Mouse (Mus musculus): ENCODE results near the gene Rassf2. TPM values are rescaled to one million over a fixed set of nuclear protein-coding genes. Genes with fewer than 3 reads are reported as not detected.

The Rassf2 gene
- polyA plus RNA-seq, 1 experiment from 2014 or later, result 17.9 TPM

DNA sequence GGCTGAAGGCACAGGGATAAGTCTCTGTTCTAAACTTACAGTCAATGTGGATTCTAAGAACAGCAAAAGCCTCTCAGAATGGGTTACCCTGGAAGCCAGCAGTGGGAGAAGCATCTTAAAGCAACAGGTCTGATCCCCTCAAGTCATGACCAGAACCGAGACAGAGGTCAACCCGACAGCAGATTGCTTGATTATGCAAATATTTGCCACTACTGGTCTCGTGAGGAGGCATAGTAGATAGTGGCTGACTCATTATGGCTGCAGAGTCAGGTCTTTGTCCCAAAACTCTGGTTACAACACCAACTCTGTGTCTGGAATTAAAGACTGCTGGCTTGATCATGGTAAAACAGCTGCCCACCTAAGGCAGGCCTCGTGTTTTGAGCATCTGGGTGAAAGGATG, 11.9 kb downstream of the Rassf2 start:
- no peak for ATAC-seq
- H3K4me3 ChIP-seq (ENCODE audit: low read depth, low read length), result no peak overlapping the region

GRCm38 (mm10) chr2:132017611-132018010, 12.4 kb downstream of the Rassf2 start:
- H3K9me3 ChIP-seq (replicated peaks; ENCODE audit: control insufficient read depth, low read length), result no peaks in the 10 kb centered on the region
- no peak overlapping the region for H3K4me3 ChIP-seq (ENCODE audit: low read depth, low read length)
- H3K27me3 ChIP-seq (replicated peaks; ENCODE audit: control insufficient read depth, insufficient read depth, low read length), result no peaks in the 10 kb centered on the region
- H3K36me3 ChIP-seq (ENCODE audit: control insufficient read depth, insufficient read depth, low read length), result no peaks in the 10 kb centered on the region
- 69% methylated on average over 7 of the region's 7 CpGs for WGBS
- H3K4me1 ChIP-seq (ENCODE audit: control insufficient read depth, insufficient read depth, low read length), result no peaks in the 10 kb centered on the region
- ATAC-seq, result no peak
- DNase-seq (ENCODE audit: low spot score), result no peak
- H3K9ac ChIP-seq (ENCODE audit: low read length), result no peak overlapping the region
- no peak overlapping the region for H3K4me2 ChIP-seq (ENCODE audit: low read length)
- H3K27ac ChIP-seq (ENCODE audit: low read depth, low read length), result no peak overlapping the region

More for the DNA sequence above, 11.9 kb downstream of the Rassf2 start:
- H3K36me3 ChIP-seq (ENCODE audit: control insufficient read depth, insufficient read depth, low read length), result no peaks in the 10 kb centered on the region
- H3K9me3 ChIP-seq (replicated peaks; ENCODE audit: control insufficient read depth, low read length), result no peaks in the 10 kb centered on the region
- 74% methylated on average over 4 of the region's 4 CpGs for WGBS
- H3K27ac ChIP-seq (ENCODE audit: low read depth, low read length), result no peak overlapping the region
- H3K4me2 ChIP-seq (ENCODE audit: low read length), result no peak overlapping the region
- no peak for DNase-seq (ENCODE audit: low spot score)
- H3K9ac ChIP-seq (ENCODE audit: low read length), result no peak overlapping the region
- H3K27me3 ChIP-seq (replicated peaks; ENCODE audit: control insufficient read depth, insufficient read depth, low read length), result no peaks in the 10 kb centered on the region
- no peaks in the 10 kb centered on the region for H3K4me1 ChIP-seq (ENCODE audit: control insufficient read depth, insufficient read depth, low read length)

DNA sequence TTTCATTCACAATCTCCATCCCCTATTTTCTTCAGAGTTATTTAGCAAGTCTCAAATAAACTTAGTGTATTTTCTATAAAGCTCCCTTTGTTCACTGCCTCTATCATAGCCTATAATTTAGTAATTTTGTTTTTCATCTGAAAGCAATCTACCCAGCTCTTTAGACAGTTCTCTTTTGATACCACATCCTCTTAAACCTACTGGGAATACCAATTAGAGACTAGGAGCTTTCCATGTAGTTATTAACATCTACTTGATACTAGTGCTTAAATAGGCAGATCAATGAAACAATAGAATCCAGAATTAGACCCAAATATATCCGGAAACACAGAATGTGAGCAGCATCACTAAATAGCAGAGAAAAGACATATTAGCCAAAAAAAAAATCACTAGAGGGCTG, 14.0 kb downstream of the Rassf2 start:
- Histone ChIP-seq H3K4me3 (ENCODE audit: low read depth, low read length) (no peak overlapping the region), H3K4me2 (ENCODE audit: low read length) (no peak overlapping the region), H3K9me3 (replicated peaks; ENCODE audit: control insufficient read depth, low read length) (no peaks in the 10 kb centered on the region), H3K9ac (ENCODE audit: low read length) (no peak overlapping the region), H3K4me1 (ENCODE audit: control insufficient read depth, insufficient read depth, low read length) (no peaks in the 10 kb centered on the region), H3K36me3 (ENCODE audit: control insufficient read depth, insufficient read depth, low read length) (peaks cover 13% of the 10 kb centered on the region), H3K27me3 (replicated peaks; ENCODE audit: control insufficient read depth, insufficient read depth, low read length) (no peaks in the 10 kb centered on the region), H3K27ac (ENCODE audit: low read depth, low read length) (no peak overlapping the region)
- ATAC-seq (peak; percentile 52), DNase-seq (ENCODE audit: low spot score) (peak; percentile 49)
- 67% methylated on average over 1 of the region's 1 CpGs for WGBS

DNA sequence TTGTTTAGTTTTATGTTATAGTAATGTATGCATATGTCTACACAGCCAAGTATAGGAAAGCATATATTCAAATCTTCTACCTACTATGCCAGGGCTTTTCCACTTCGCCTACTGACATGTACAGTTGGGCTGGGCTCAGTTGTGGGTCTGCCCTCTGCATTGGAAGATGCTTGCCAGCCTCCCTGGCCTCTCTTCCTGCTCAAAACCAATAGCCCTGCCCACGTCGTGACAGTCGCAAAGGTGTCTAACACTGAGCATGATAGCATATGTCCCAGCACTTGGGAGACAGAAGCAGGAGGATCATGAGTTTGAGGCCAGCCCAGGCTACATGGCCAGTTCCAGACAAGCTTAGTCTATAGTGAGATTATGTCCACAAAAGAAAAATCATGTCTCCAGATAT, 16.9 kb downstream of the Rassf2 start:
- H3K4me1 ChIP-seq (ENCODE audit: control insufficient read depth, insufficient read depth, low read length), result no peaks in the 10 kb centered on the region
- H3K36me3 ChIP-seq (ENCODE audit: control insufficient read depth, insufficient read depth, low read length), result peaks cover 35% of the 10 kb centered on the region
- DNase-seq (ENCODE audit: low spot score), result no peak
- H3K4me2 ChIP-seq (ENCODE audit: low read length), result no peak overlapping the region
- H3K27me3 ChIP-seq (replicated peaks; ENCODE audit: control insufficient read depth, insufficient read depth, low read length), result no peaks in the 10 kb centered on the region
- no peak for ATAC-seq
- H3K27ac ChIP-seq (ENCODE audit: low read depth, low read length), result no peak overlapping the region
- no peaks in the 10 kb centered on the region for H3K9me3 ChIP-seq (replicated peaks; ENCODE audit: control insufficient read depth, low read length)
- 92% methylated on average over 4 of the region's 4 CpGs for WGBS
- no peak overlapping the region for H3K4me3 ChIP-seq (ENCODE audit: low read depth, low read length)
- H3K9ac ChIP-seq (ENCODE audit: low read length), result no peak overlapping the region

- ATAC-seq, result no peak
- no peak overlapping the region for H3K4me3 ChIP-seq (ENCODE audit: low read depth, low read length)
- no peaks in the 10 kb centered on the region for H3K27me3 ChIP-seq (replicated peaks; ENCODE audit: control insufficient read depth, insufficient read depth, low read length)
- H3K36me3 ChIP-seq (ENCODE audit: control insufficient read depth, insufficient read depth, low read length), result peaks cover 53% of the 10 kb centered on the region
- H3K4me2 ChIP-seq (ENCODE audit: low read length), result no peak overlapping the region
- 89% methylated on average over 2 of the region's 2 CpGs for WGBS
- no peaks in the 10 kb centered on the region for H3K4me1 ChIP-seq (ENCODE audit: control insufficient read depth, insufficient read depth, low read length)
- H3K9ac ChIP-seq (ENCODE audit: low read length), result no peak overlapping the region
- H3K27ac ChIP-seq (ENCODE audit: low read depth, low read length), result no peak overlapping the region
- no peaks in the 10 kb centered on the region for H3K9me3 ChIP-seq (replicated peaks; ENCODE audit: control insufficient read depth, low read length)
- DNase-seq (ENCODE audit: low spot score), result no peak
Observed at GRCm38 (mm10) chr2:132010781-132011180, 19.3 kb downstream of the Rassf2 start.

DNA sequence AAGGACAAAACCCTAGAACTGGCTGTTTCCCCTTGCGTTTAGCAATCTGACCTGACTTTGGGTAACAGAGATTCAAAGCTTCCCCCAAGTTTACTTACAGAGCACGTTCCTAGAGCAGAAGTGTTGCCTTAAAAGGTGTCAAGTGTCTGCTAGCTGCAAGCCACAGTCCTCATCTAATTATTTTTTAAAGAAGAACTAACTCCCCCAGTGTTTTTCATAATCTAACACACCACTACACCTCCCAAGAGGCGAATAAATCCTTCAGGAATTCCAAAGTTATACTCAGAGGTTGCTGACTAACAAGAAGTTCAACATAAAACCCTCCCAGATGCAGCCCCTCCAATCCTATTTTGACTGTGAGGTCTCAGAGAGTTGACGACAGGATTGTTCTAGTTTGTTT, 21.9 kb downstream of the Rassf2 start:
- ATAC-seq (no peak), DNase-seq (ENCODE audit: low spot score) (no peak)
- H3K9ac ChIP-seq (ENCODE audit: low read length), result no peak overlapping the region
- H3K4me2 ChIP-seq (ENCODE audit: low read length), result no peak overlapping the region
- 79% methylated on average over 4 of the region's 4 CpGs for WGBS
- H3K4me1 ChIP-seq (ENCODE audit: control insufficient read depth, insufficient read depth, low read length), result no peaks in the 10 kb centered on the region
- peaks cover 71% of the 10 kb centered on the region for H3K36me3 ChIP-seq (ENCODE audit: control insufficient read depth, insufficient read depth, low read length)
- no peak overlapping the region for H3K4me3 ChIP-seq (ENCODE audit: low read depth, low read length)
- H3K27me3 ChIP-seq (replicated peaks; ENCODE audit: control insufficient read depth, insufficient read depth, low read length), result no peaks in the 10 kb centered on the region
- H3K27ac ChIP-seq (ENCODE audit: low read depth, low read length), result no peak overlapping the region
- no peaks in the 10 kb centered on the region for H3K9me3 ChIP-seq (replicated peaks; ENCODE audit: control insufficient read depth, low read length)

- no peak overlapping the region for H3K4me2 ChIP-seq (ENCODE audit: low read length)
- WGBS, result 62% methylated on average over 6 of the region's 6 CpGs
- H3K9ac ChIP-seq (ENCODE audit: low read length), result no peak overlapping the region
- H3K9me3 ChIP-seq (replicated peaks; ENCODE audit: control insufficient read depth, low read length), result no peaks in the 10 kb centered on the region
- no peak overlapping the region for H3K4me3 ChIP-seq (ENCODE audit: low read depth, low read length)
- no peak overlapping the region for H3K27ac ChIP-seq (ENCODE audit: low read depth, low read length)
- peaks cover 78% of the 10 kb centered on the region for H3K36me3 ChIP-seq (ENCODE audit: control insufficient read depth, insufficient read depth, low read length)
- H3K27me3 ChIP-seq (replicated peaks; ENCODE audit: control insufficient read depth, insufficient read depth, low read length), result no peaks in the 10 kb centered on the region
- no peak for DNase-seq (ENCODE audit: low spot score)
- ATAC-seq, result no peak
- no peaks in the 10 kb centered on the region for H3K4me1 ChIP-seq (ENCODE audit: control insufficient read depth, insufficient read depth, low read length)
Observed at GRCm38 (mm10) chr2:132007475-132007819, 22.6 kb downstream of the Rassf2 start.

GRCm38 (mm10) chr2:132006561-132007474, 23.2 kb downstream of the Rassf2 start:
- peaks cover 79% of the 10 kb centered on the region for H3K36me3 ChIP-seq (ENCODE audit: control insufficient read depth, insufficient read depth, low read length)
- DNase-seq (ENCODE audit: low spot score) (no peak), ATAC-seq (no peak)

GRCm38 (mm10) chr2:132005445-132005844, 24.6 kb downstream of the Rassf2 start:
- ATAC-seq, result no peak
- 92% methylated on average over 4 of the region's 4 CpGs for WGBS

More at GRCm38 (mm10) chr2:132006561-132007474, 23.2 kb downstream of the Rassf2 start:
- H3K4me2 ChIP-seq (ENCODE audit: low read length), result no peak overlapping the region
- H3K9me3 ChIP-seq (replicated peaks; ENCODE audit: control insufficient read depth, low read length), result no peaks in the 10 kb centered on the region
- WGBS, result 87% methylated on average over 18 of the region's 18 CpGs
- H3K9ac ChIP-seq (ENCODE audit: low read length), result no peak overlapping the region
- H3K4me1 ChIP-seq (ENCODE audit: control insufficient read depth, insufficient read depth, low read length), result no peaks in the 10 kb centered on the region
- no peak overlapping the region for H3K27ac ChIP-seq (ENCODE audit: low read depth, low read length)
- H3K4me3 ChIP-seq (ENCODE audit: low read depth, low read length), result no peak overlapping the region
- H3K27me3 ChIP-seq (replicated peaks; ENCODE audit: control insufficient read depth, insufficient read depth, low read length), result no peaks in the 10 kb centered on the region

More at GRCm38 (mm10) chr2:132005445-132005844, 24.6 kb downstream of the Rassf2 start:
- no peak overlapping the region for H3K4me2 ChIP-seq (ENCODE audit: low read length)
- H3K4me3 ChIP-seq (ENCODE audit: low read depth, low read length), result no peak overlapping the region
- no peak for DNase-seq (ENCODE audit: low spot score)
- H3K9me3 ChIP-seq (replicated peaks; ENCODE audit: control insufficient read depth, low read length), result no peaks in the 10 kb centered on the region
- no peak overlapping the region for H3K9ac ChIP-seq (ENCODE audit: low read length)
- H3K36me3 ChIP-seq (ENCODE audit: control insufficient read depth, insufficient read depth, low read length), result peaks cover 73% of the 10 kb centered on the region
- no peaks in the 10 kb centered on the region for H3K27me3 ChIP-seq (replicated peaks; ENCODE audit: control insufficient read depth, insufficient read depth, low read length)
- H3K27ac ChIP-seq (ENCODE audit: low read depth, low read length), result no peak overlapping the region
- H3K4me1 ChIP-seq (ENCODE audit: control insufficient read depth, insufficient read depth, low read length), result no peaks in the 10 kb centered on the region
